ENCODE assay signal across 27 mouse cellular contexts in genomic region chr13:112537065-112537464, GRCm38 (mm10). TPM values are rescaled to one million over a fixed set of nuclear protein-coding genes. Genes with fewer than 3 reads are reported as not detected.
"Had no signal": no experiment of that assay in that cellular context is flagged by ENCODE, and none has a peak within 500 bp of the region (broad histone marks: within the 10 kb centered on the region; RNA-seq: fewer than 3 reads in every experiment).

No protein-coding gene starts in this region.

- H3K4me2 ChIP-seq: heart, embryonic 11.5 days; heart, embryonic 13.5 days; heart, embryonic 15.5 days; hindbrain, embryonic 12.5 days; hindbrain, embryonic 14.5 days; intestine, embryonic 15.5 days; limb, embryonic 12.5 days had no signal

- H3K9ac ChIP-seq: heart, embryonic 13.5 days; heart, embryonic 15.5 days; hindbrain, embryonic 12.5 days; hindbrain, embryonic 14.5 days; intestine, embryonic 15.5 days; limb, embryonic 12.5 days had no signal

- ATAC-seq: hindbrain, embryonic 16.5 days; inflammation-experienced regulatory T-cells, adult 6 months; intestine, embryonic 15.5 days; intestine, postnatal 0 days had no signal

- H3K4me1 ChIP-seq: intestine, embryonic 15.5 days; limb, embryonic 12.5 days had no signal

- H3K36me3 ChIP-seq: heart, embryonic 13.5 days; heart, embryonic 15.5 days; hindbrain, embryonic 10.5 days; hindbrain, embryonic 12.5 days; intestine, embryonic 15.5 days; limb, embryonic 10.5 days; limb, embryonic 12.5 days had no signal

- H3K4me3 ChIP-seq: gastrocnemius, adult 2 months; heart, adult 2 months; heart, embryonic 13.5 days; heart, embryonic 15.5 days; hindbrain, embryonic 10.5 days; hindbrain, embryonic 12.5 days; intestine, embryonic 15.5 days; layer of hippocampus, adult 2 months; left cerebral cortex, adult 2 months; limb, embryonic 10.5 days; limb, embryonic 12.5 days had no signal

- H3K27ac ChIP-seq: gastrocnemius, adult 2 months; heart, adult 2 months; heart, embryonic 13.5 days; heart, embryonic 15.5 days; hindbrain, embryonic 10.5 days; hindbrain, embryonic 12.5 days; hindbrain, embryonic 14.5 days; intestine, embryonic 15.5 days; layer of hippocampus, adult 2 months; left cerebral cortex, adult 2 months; limb, embryonic 10.5 days; limb, embryonic 12.5 days had no signal

- H3K9me3 ChIP-seq: heart, embryonic 13.5 days; heart, embryonic 15.5 days; hindbrain, embryonic 10.5 days; hindbrain, embryonic 12.5 days; intestine, embryonic 15.5 days; limb, embryonic 10.5 days; limb, embryonic 12.5 days had no signal

- DNase-seq: gastrocnemius, adult 2 months; gastrocnemius, postnatal 10 days; gastrocnemius, postnatal 25 days; heart, adult 2 months; heart, postnatal 4 days; kidney, adult 18-20 months; kidney, adult 8-10 months; kidney, postnatal 10 days; kidney, postnatal 25 days; kidney, postnatal 4 days; liver had no signal

- H3K27me3 ChIP-seq: heart, embryonic 13.5 days; heart, embryonic 15.5 days; hindbrain, embryonic 12.5 days; intestine, embryonic 15.5 days; limb, embryonic 12.5 days had no signal

RNA-seq across cellular contexts. Expression of gene Il31ra, which starts 57.1 kb away (rescaled TPM):
- total RNA-seq: gastrocnemius, postnatal 25 days; heart, adult 2 months; heart, postnatal 25 days; heart, postnatal 4 days had no signal
- polyA plus RNA-seq: heart, adult 2 months; heart, postnatal 0 days; hindbrain, embryonic 10.5 days; hindbrain, embryonic 12.5 days; limb, embryonic 12.5 days had no signal
